Mouse (Mus musculus) heart, adult 10 weeks (tissue): ENCODE results near the gene Vta1. TPM values are rescaled to one million over a fixed set of nuclear protein-coding genes. Genes with fewer than 3 reads are reported as not detected.

Experiments used
- polyA plus RNA-seq: library from polyadenylated mRNA; stranded (reverse); fragments of 350-450 nt; fragmentation: Illumina TruSeq; extraction: RNeasy Lipid Tissue Mini Kit (QIAGEN cat#74804); gene quantifications from one replicate; pipeline ENCODE4 v1.2.3, GENCODE M21; 2014; ENCODE audit warnings: low read depth, low replicate concordance

Gene Vta1
- 41.8 TPM for polyA plus RNA-seq

GRCm38 (mm10) chr10:14705072-14706066 lies at the start of gene Vta1, which contains the start of gene Nmbr:
TSS of gene Vta1 (minus strand) at chr10:14705560.
TSS of gene Nmbr (plus strand) at chr10:14705591.

GRCm38 (mm10) chr10:14718114-14718513 lies 12.8 kb upstream of the Vta1 start, which contains the start of gene Gje1:
TSS of gene Gje1 (minus strand) at chr10:14718214.

Other genes with a start within 250 kb of the Vta1 start
- 1.9 TPM for gene Adgrg6, start 159.9 kb downstream of the Vta1 start, polyA plus RNA-seq
- not detected for gene Nmbr, start within 50 bp of the Vta1 start, polyA plus RNA-seq
- not detected for gene Gje1, start 12.7 kb upstream of the Vta1 start, polyA plus RNA-seq